Mouse (Mus musculus) megakaryocyte, adult 5-6 weeks (primary cell): ENCODE measurements around the gene Unc45a. TPM values are rescaled to one million over a fixed set of nuclear protein-coding genes. Genes with fewer than 3 reads are reported as not detected.

Experiments
- ATAC-seq: 2 replicates; pipeline ENCODE4 v1.8.0; 2016; ENCODE audit warnings: mild to moderate bottlenecking, inconsistent platforms; ENCODE audit not compliant: poor library complexity, severe bottlenecking
- total RNA-seq, 2 experiments: library from RNA; stranded (forward) in 1 of 2; stranded (reverse) in 1 of 2; fragments of 153-499, 151-499 nt in 1 of 2; fragments of 221-1000, 200-1000 nt in 1 of 2; gene quantifications; 2 replicates each; pipeline versions ENCODE4 v1.2.3 to v1.2.4; 2015 to 2017

Unc45a gene
- total RNA-seq, 2 experiments from 2014 or later = 4.1 to 7.2 TPM

- ATAC-seq = no peak
Observed at GRCm38 (mm10) chr7:80287736-80288135, 53.1 kb downstream of the Unc45a start.

GRCm38 (mm10) chr7:80285725-80286124, 55.1 kb downstream of the Unc45a start:
- no peak for ATAC-seq

- no peak for ATAC-seq
Observed at GRCm38 (mm10) chr7:80284391-80284790, 56.4 kb downstream of the Unc45a start.

GRCm38 (mm10) chr7:80283226-80283918, 57.4 kb downstream of the Unc45a start:
- no peak for ATAC-seq

GRCm38 (mm10) chr7:80281646-80282045, 59.2 kb downstream of the Unc45a start:
- ATAC-seq = no peak

- no peak for ATAC-seq
Observed at GRCm38 (mm10) chr7:80280998-80281397, 59.8 kb downstream of the Unc45a start.

GRCm38 (mm10) chr7:80280032-80280431, 60.8 kb downstream of the Unc45a start:
- no peak for ATAC-seq

GRCm38 (mm10) chr7:80276374-80276773, 64.4 kb downstream of the Unc45a start:
- no peak for ATAC-seq

Other genes starting within 250 kb of the Unc45a start
- gene Idh2, start 225.6 kb downstream of the Unc45a start, total RNA-seq (2015) = 74.9 and 77.7 TPM in 2 replicates
- 85.5 and 90.4 TPM in 2 replicates for gene Idh2, start 225.6 kb downstream of the Unc45a start, total RNA-seq (2017)
- 10.1 and 13.7 TPM in 2 replicates for gene Sema4b, start 154.2 kb downstream of the Unc45a start, total RNA-seq (2015)
- 10.5 and 11.1 TPM in 2 replicates for gene Sema4b, start 154.2 kb downstream of the Unc45a start, total RNA-seq (2017)
- gene Cib1, start 108.2 kb downstream of the Unc45a start, total RNA-seq (2015) = 107 and 134 TPM in 2 replicates
- 86.5 and 98.1 TPM in 2 replicates for gene Cib1, start 108.2 kb downstream of the Unc45a start, total RNA-seq (2017)
- gene Gdpgp1, start 108.1 kb downstream of the Unc45a start, total RNA-seq (2015) = 5.2 and 5.4 TPM in 2 replicates
- 1.9 and 2.7 TPM in 2 replicates for gene Gdpgp1, start 108.1 kb downstream of the Unc45a start, total RNA-seq (2017)
- 0.07 TPM in 1 of 2 replicates, not detected in the other for gene Ttll13, start 94.6 kb downstream of the Unc45a start, total RNA-seq (2015)
- gene Ttll13, start 94.6 kb downstream of the Unc45a start, total RNA-seq (2017) = 0.12 TPM in 1 of 2 replicates, not detected in the other
- gene Ngrn, start 79.8 kb downstream of the Unc45a start, total RNA-seq (2015) = 24.8 and 28.1 TPM in 2 replicates
- gene Ngrn, start 79.8 kb downstream of the Unc45a start, total RNA-seq (2017) = 21.4 and 21.8 TPM in 2 replicates
- gene Vps33b, start 71.4 kb downstream of the Unc45a start, total RNA-seq (2015) = 15.1 and 31.9 TPM in 2 replicates
- gene Vps33b, start 71.4 kb downstream of the Unc45a start, total RNA-seq (2017) = 23.1 and 29.8 TPM in 2 replicates
- gene Prc1, start 46.6 kb downstream of the Unc45a start, total RNA-seq (2015) = 151 and 153 TPM in 2 replicates
- 210 and 224 TPM in 2 replicates for gene Prc1, start 46.6 kb downstream of the Unc45a start, total RNA-seq (2017)
- 2.6 and 4.2 TPM in 2 replicates for gene Rccd1, start 16.6 kb downstream of the Unc45a start, total RNA-seq (2015)
- 7.3 and 10.3 TPM in 2 replicates for gene Rccd1, start 16.6 kb downstream of the Unc45a start, total RNA-seq (2017)
- 6.7 and 8.5 TPM in 2 replicates for gene Hddc3, start 2.1 kb upstream of the Unc45a start, total RNA-seq (2015)
- 6.1 and 11.1 TPM in 2 replicates for gene Hddc3, start 2.1 kb upstream of the Unc45a start, total RNA-seq (2017)
- 23.3 and 25.3 TPM in 2 replicates for gene Man2a2, start 30.4 kb upstream of the Unc45a start, total RNA-seq (2015)
- 27.8 and 39.5 TPM in 2 replicates for gene Man2a2, start 30.4 kb upstream of the Unc45a start, total RNA-seq (2017)
- 260 and 265 TPM in 2 replicates for gene Fes, start 46.9 kb upstream of the Unc45a start, total RNA-seq (2015)
- gene Fes, start 46.9 kb upstream of the Unc45a start, total RNA-seq (2017) = 252 and 267 TPM in 2 replicates
- gene Furin, start 64.4 kb upstream of the Unc45a start, total RNA-seq (2015) = 28.0 and 34.1 TPM in 2 replicates
- 13.8 and 21.3 TPM in 2 replicates for gene Furin, start 64.4 kb upstream of the Unc45a start, total RNA-seq (2017)
- 38.8 and 45.4 TPM in 2 replicates for gene Blm, start 194.1 kb upstream of the Unc45a start, total RNA-seq (2015)
- gene Blm, start 194.1 kb upstream of the Unc45a start, total RNA-seq (2017) = 27.1 and 30.9 TPM in 2 replicates